Mouse (Mus musculus) CH12.LX (cell line): ENCODE measurements around the gene Tmem54. TPM values are rescaled to one million over a fixed set of nuclear protein-coding genes. Genes with fewer than 3 reads are reported as not detected.

Experiments used
- DNase-seq: peaks from one replicate; pipeline ENCODE4 v3.0.0-alpha.2; 2013; ENCODE audit errors: extremely low read depth
- H3K27ac ChIP-seq: 2 replicates; pipeline ENCODE4 v1.5.1; 2012; ENCODE audit warnings: low read depth, mild to moderate bottlenecking, control low read depth, moderate library complexity; ENCODE audit not compliant: insufficient read depth
- H3K27me3 ChIP-seq: replicated peaks from 2 replicates; pipeline ENCODE3; 2012; ENCODE audit warnings: inconsistent platforms
- H3K36me3 ChIP-seq, 2 experiments: replicated peaks in 1 of 2; 2 replicates each; pipeline versions ENCODE3 to v1.6.1; 2012; ENCODE audit warnings: inconsistent platforms in 1 of 2, low read length in 1 of 2, mild to moderate bottlenecking in 1 of 2, mixed read lengths in 1 of 2, moderate library complexity in 1 of 2; ENCODE audit not compliant: control insufficient read depth in 1 of 2, insufficient read depth in 1 of 2
- H3K4me1 ChIP-seq, 2 experiments: 2 replicates each; pipeline ENCODE4 v1.6.1; 2012; ENCODE audit warnings: inconsistent platforms in 1 of 2, moderate library complexity in 1 of 2; ENCODE audit not compliant: insufficient read depth in 2 of 2, control insufficient read depth in 1 of 2
- H3K4me2 ChIP-seq: 2 replicates; pipeline ENCODE4 v1.6.1; 2012; ENCODE audit warnings: low read depth, mild to moderate bottlenecking, control low read depth; ENCODE audit not compliant: poor library complexity, insufficient read depth, severe bottlenecking
- H3K4me3 ChIP-seq, 3 experiments: fragments of 150-350 bp in 1 of 3; sonication (generic) in 1 of 3; replicated peaks in 1 of 3; 2 replicates each; pipeline versions ENCODE3 to v1.5.1; 2011 to 2012; ENCODE audit warnings: low read depth in 2 of 3, low read length in 2 of 3, mild to moderate bottlenecking in 2 of 3, moderate library complexity in 2 of 3, control low read depth in 1 of 3, improper control_type of control experiment in 1 of 3, inconsistent platforms in 1 of 3, mixed read lengths in 1 of 3; ENCODE audit not compliant: poor library complexity in 1 of 3
- H3K79me2 ChIP-seq: replicated peaks from 2 replicates; pipeline ENCODE4 v1.6.1; 2012; ENCODE audit warnings: mild to moderate bottlenecking, moderate library complexity; ENCODE audit not compliant: control insufficient read depth, poor library complexity, insufficient read depth, severe bottlenecking; ENCODE audit errors: extremely low read depth
- H3K9ac ChIP-seq: 2 replicates; pipeline ENCODE4 v1.6.1; 2012; ENCODE audit warnings: low read depth, mild to moderate bottlenecking, control low read depth, moderate library complexity; ENCODE audit not compliant: insufficient read depth
- H3K9me3 ChIP-seq: replicated peaks from 2 replicates; pipeline ENCODE3; 2012; ENCODE audit warnings: low read length, inconsistent platforms, mixed read lengths
- BHLHE40 ChIP-seq: IDR thresholded peaks from 2 replicates; pipeline ENCODE4 v1.6.1; 2011; ENCODE audit warnings: mild to moderate bottlenecking, low read depth, low read length, improper control_type of control experiment
- CHD2 ChIP-seq: IDR thresholded peaks from 2 replicates; pipeline ENCODE4 v1.6.1; 2011; ENCODE audit warnings: low read length, improper control_type of control experiment
- E2F4 ChIP-seq: IDR thresholded peaks from 2 replicates; pipeline ENCODE4 v1.6.1; 2011; ENCODE audit warnings: low read depth, low read length, improper control_type of control experiment; ENCODE audit not compliant: insufficient replicate concordance
- HCFC1 ChIP-seq: IDR thresholded peaks from 2 replicates; pipeline ENCODE4 v1.6.1; 2012; ENCODE audit warnings: low read depth, mild to moderate bottlenecking, inconsistent platforms, low read length, improper control_type of control experiment
- IRF4 ChIP-seq: IDR thresholded peaks from 2 replicates; pipeline ENCODE4 v1.6.1; 2014; ENCODE audit warnings: low read depth, mild to moderate bottlenecking, inconsistent platforms, low read length, improper control_type of control experiment
- MAFK ChIP-seq: IDR thresholded peaks from 2 replicates; pipeline ENCODE4 v1.6.1; 2011; ENCODE audit warnings: low read length, improper control_type of control experiment; ENCODE audit not compliant: insufficient replicate concordance
- MAX ChIP-seq: IDR thresholded peaks from 2 replicates; pipeline ENCODE4 v1.6.1; 2011; ENCODE audit warnings: low read length, improper control_type of control experiment
- MEF2A ChIP-seq: IDR thresholded peaks from 2 replicates; pipeline ENCODE4 v1.6.1; 2014; ENCODE audit warnings: low read depth, mild to moderate bottlenecking, inconsistent platforms, low read length, improper control_type of control experiment, borderline replicate concordance
- PAX5 ChIP-seq: IDR thresholded peaks from 2 replicates; pipeline ENCODE4 v1.6.1; 2012; ENCODE audit warnings: low read length, inconsistent platforms, mixed read lengths
- POLR2A ChIP-seq: IDR thresholded peaks from 2 replicates; pipeline ENCODE4 v1.6.1; 2011; ENCODE audit warnings: low read depth, mild to moderate bottlenecking, improper control_type of control experiment, low read length
- POLR2AphosphoS2 ChIP-seq: IDR thresholded peaks from 2 replicates; pipeline ENCODE4 v1.6.1; 2011; ENCODE audit warnings: low read depth, low read length, improper control_type of control experiment
- TBP ChIP-seq: conservative IDR thresholded peaks from 2 replicates; pipeline ENCODE4 v1.6.1; 2011; ENCODE audit warnings: low read depth, low read length, improper control_type of control experiment
- UBTF ChIP-seq: IDR thresholded peaks from 2 replicates; pipeline ENCODE4 v1.6.1; 2012; ENCODE audit warnings: low read depth, mild to moderate bottlenecking, inconsistent platforms, low read length, improper control_type of control experiment, moderate library complexity
- USF2 ChIP-seq: conservative IDR thresholded peaks from 2 replicates; pipeline ENCODE4 v1.6.1; 2011; ENCODE audit warnings: low read depth, low read length, improper control_type of control experiment
- dilution Hi-C: fragments of 300-500 bp; cut with MboI; formaldehyde crosslinking; loops from 2 replicates; pipeline ENCODE4 v1.14.3; 2020; ENCODE audit warnings: low sequenced_read_pairs; ENCODE audit not compliant: extremely low pct_unique_long_range_greater_than_20kb, extremely low pct_ligation_motif_present
- in situ Hi-C: fragments of 300-500 bp; cut with MboI; formaldehyde crosslinking; loops from 3 replicates; pipeline ENCODE4 v1.14.3; 2019; ENCODE audit warnings: low sequenced_read_pairs, low pct_ligation_motif_present, low pct_unique_long_range_greater_than_20kb, mixed read lengths
- polyA plus RNA-seq: library from polyadenylated mRNA; unstranded; fragments of >175 nt; gene quantifications from 2 replicates; pipeline ENCODE4 v1.2.1, GENCODE M21; 2012; ENCODE audit warnings: low read depth; ENCODE audit not compliant: insufficient read length
- total RNA-seq, 2 experiments: library from RNA; depleted of rRNA; stranded (reverse); fragments of 300-350 nt in 1 of 2; fragments of >200 nt in 1 of 2; gene quantifications; 2 replicates each; pipeline ENCODE4 v1.2.3; 2012 to 2014

Tmem54 gene
- total and polyA plus RNA-seq, 3 experiments, result not detected

DNA sequence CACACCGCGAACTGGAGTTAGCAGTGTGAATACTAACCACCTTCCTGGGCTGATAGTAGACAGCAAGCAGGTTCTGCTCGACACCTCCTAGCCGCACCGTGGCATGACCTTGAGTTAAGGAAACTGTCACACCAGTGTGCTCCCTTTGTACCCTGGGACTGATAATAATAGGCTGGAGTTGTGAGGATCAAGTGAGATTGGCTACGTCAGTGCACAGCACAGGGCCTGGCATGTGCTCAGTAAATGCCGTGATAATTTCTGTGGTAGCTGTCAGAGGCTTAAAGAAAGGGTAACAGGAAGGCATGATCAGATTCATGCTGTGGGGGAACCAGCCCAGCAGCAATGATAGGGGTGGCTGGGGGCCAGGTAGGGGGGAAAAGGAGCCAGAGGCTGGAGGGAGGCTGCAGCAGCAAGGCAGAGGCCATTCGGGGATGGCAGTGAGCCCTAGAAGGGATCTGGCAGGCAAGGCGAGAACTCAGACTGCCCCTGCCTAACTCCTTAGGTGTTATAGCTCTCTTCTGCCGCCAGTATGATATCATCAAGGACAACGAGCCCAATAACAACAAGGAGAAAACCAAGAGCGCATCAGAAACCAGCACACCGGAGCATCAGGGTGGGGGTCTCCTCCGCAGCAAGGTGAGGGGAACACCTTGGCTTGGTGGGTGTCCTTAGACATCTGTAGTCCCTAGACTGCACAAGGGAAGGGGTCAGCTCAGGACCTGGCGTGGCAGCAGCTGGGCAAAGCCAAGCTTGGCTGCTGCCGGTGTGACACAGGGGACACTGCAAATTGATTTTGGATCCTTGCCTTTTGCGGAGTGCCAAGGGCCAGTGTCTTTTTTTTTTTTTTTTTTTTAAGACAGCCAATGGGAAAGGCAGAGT lies 36.5 kb downstream of the Tmem54 start:
- Histone ChIP-seq H3K9ac (no peak overlapping the region), H3K27me3 (peaks cover 2% of the 10 kb centered on the region), H3K4me3 (no peak overlapping the region), H3K4me1 (peaks cover 9 to 28% of the 10 kb centered on the region in 2 experiments), H3K79me2 (no peaks in the 10 kb centered on the region), H3K9me3 (no peaks in the 10 kb centered on the region), H3K36me3 (peaks cover 2 to 50% of the 10 kb centered on the region in 2 experiments), H3K27ac (no peak overlapping the region), H3K4me2 (no peak overlapping the region)
- no peak for TF ChIP-seq POLR2A
- dilution Hi-C loops (no loop called here), in situ Hi-C loops (no loop called here)
- DNase-seq, result no peak

DNA sequence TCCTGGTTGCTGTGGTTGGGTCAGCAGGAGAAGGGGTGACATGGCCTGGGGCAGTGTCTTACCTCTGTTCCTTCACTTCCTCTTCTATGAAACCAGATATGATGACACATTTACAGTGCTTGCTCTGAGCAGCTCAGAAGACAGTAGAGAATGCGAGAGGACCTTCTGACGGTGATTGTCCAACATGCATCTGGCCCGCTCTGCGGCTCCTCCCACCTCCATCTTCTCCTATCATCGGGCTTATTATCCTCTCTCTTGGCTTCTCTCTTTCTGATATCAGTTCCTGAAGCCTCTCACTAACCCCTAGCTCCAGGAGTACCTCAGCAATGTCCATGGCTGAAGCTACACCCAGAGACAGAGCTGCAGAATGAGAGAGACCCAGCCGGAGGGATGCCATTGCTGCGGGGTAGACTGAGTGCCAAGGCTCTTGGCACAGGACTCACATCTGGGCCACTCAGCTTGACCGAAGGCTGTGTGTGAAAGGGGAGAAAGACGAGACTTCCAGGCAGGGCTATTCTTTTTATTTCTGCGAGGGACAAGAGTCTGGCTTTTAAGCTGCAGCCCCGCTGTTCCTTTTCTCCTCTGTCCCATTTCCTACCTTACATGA lies 37.2 kb downstream of the Tmem54 start:
- DNase-seq, result peak; percentile 12
- Histone ChIP-seq H3K4me2 (no peak overlapping the region), H3K4me1 (peaks cover 7 to 23% of the 10 kb centered on the region in 2 experiments), H3K36me3 (peaks cover 3 to 53% of the 10 kb centered on the region in 2 experiments), H3K4me3 (no peak overlapping the region), H3K9me3 (no peaks in the 10 kb centered on the region), H3K79me2 (no peaks in the 10 kb centered on the region), H3K27ac (no peak overlapping the region), H3K9ac (no peak overlapping the region)
- dilution Hi-C loops (no loop called here), in situ Hi-C loops (no loop called here)
- no peak for TF ChIP-seq MAX
- no peak for TF ChIP-seq POLR2AphosphoS2
- no peak for TF ChIP-seq HCFC1
- no peak for TF ChIP-seq IRF4
- TF ChIP-seq CHD2, result no peak
- TF ChIP-seq MEF2A, result no peak
- TF ChIP-seq PAX5, result no peak
- no peak for TF ChIP-seq MAFK
- TF ChIP-seq E2F4, result no peak
- TF ChIP-seq BHLHE40, result no peak
- TF ChIP-seq UBTF, result no peak
- no peak for TF ChIP-seq USF2
- no peak for TF ChIP-seq TBP
- TF ChIP-seq, all 38 proteins: peak for 0
- no peaks in the 10 kb centered on the region for H3K27me3 ChIP-seq
